Mouse (Mus musculus) C2C12 (cell line): ENCODE data around the gene Wfikkn1. TPM values are rescaled to one million over a fixed set of nuclear protein-coding genes. Genes with fewer than 3 reads are reported as not detected.

Experiments
- H3K27me3 ChIP-seq: one replicate; pipeline ENCODE4 v1.6.1; 2011; ENCODE audit not compliant: control insufficient read depth, insufficient read depth, insufficient read length
- H3K36me3 ChIP-seq: one replicate; pipeline ENCODE4 v1.6.1; 2011; ENCODE audit not compliant: control insufficient read depth, insufficient read depth
- H3K4me3 ChIP-seq: one replicate; pipeline ENCODE4 v1.5.1; 2011; ENCODE audit warnings: mild to moderate bottlenecking, control low read depth; ENCODE audit not compliant: poor library complexity, insufficient read depth, severe bottlenecking
- H3K79me2 ChIP-seq: one replicate; pipeline ENCODE4 v1.6.1; 2011; ENCODE audit not compliant: control insufficient read depth, insufficient read depth
- H3K79me3 ChIP-seq: one replicate; pipeline ENCODE4 v1.6.1; 2011; ENCODE audit warnings: low read depth, control low read depth
- H3ac ChIP-seq: one replicate; pipeline ENCODE3; 2011; ENCODE audit warnings: low read depth; ENCODE audit not compliant: control insufficient read depth, insufficient read length
- CEBPB ChIP-seq: IDR thresholded peaks from one replicate; pipeline ENCODE4 v1.6.1; 2011; ENCODE audit warnings: low read depth, mild to moderate bottlenecking, control low read depth, moderate library complexity
- CTCF ChIP-seq: IDR thresholded peaks from one replicate; pipeline ENCODE4 v1.5.1; 2011; ENCODE audit not compliant: control insufficient read depth, insufficient read depth, insufficient read length
- FOSL1 ChIP-seq: IDR thresholded peaks from one replicate; pipeline ENCODE4 v1.8.0; 2011; ENCODE audit warnings: mild to moderate bottlenecking, low read length; ENCODE audit not compliant: poor library complexity, insufficient read depth, severe bottlenecking
- MAX ChIP-seq: IDR thresholded peaks from one replicate; pipeline ENCODE4 v1.6.1; 2011; ENCODE audit warnings: mild to moderate bottlenecking, control low read depth
- MYOD1 ChIP-seq: IDR thresholded peaks from one replicate; pipeline ENCODE4 v1.6.1; 2011; ENCODE audit warnings: low read depth; ENCODE audit not compliant: control insufficient read depth, insufficient read length
- MYOG ChIP-seq: IDR thresholded peaks from one replicate; pipeline ENCODE4 v1.6.1; 2011; ENCODE audit not compliant: control insufficient read depth, insufficient read length; ENCODE audit errors: extremely low read depth
- USF1 ChIP-seq: IDR thresholded peaks from one replicate; pipeline ENCODE4 v1.6.1; 2011; ENCODE audit warnings: low read depth, mild to moderate bottlenecking, control low read depth, moderate library complexity
- polyA plus RNA-seq: library from polyadenylated mRNA; unstranded; fragments of >200 nt; fragmentation: generic; extraction: Trizol; gene quantifications from one replicate; pipeline ENCODE4 v1.2.1, GENCODE M21; 2012; ENCODE audit warnings: missing spikeins

The Wfikkn1 gene
- polyA plus RNA-seq, 1 experiment, result 0.34 TPM

DNA sequence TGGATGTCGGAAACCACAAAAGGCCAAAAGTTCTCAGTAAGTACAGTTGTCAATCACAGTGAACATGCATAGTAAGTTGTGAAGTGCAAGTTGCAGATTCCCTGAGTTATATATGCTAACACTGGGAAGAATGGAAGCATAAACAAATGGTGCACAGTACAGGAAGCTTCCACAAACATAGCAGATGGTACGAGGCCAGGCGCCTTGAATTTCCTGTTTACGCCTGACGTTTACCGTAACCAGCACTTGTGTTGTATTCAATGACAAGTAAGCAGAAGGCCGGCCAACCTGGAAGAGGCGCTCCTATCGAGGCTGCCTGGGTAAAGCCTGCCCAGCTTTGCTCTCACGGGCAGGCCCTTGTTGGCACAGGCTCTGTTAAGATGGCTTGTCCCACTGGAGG lies 6.8 kb upstream of the Wfikkn1 start:
- no peak overlapping the region for H3ac ChIP-seq
- no peaks in the 10 kb centered on the region for H3K79me2 ChIP-seq
- peaks cover 8% of the 10 kb centered on the region for H3K36me3 ChIP-seq
- H3K4me3 ChIP-seq, result no peak overlapping the region
- H3K27me3 ChIP-seq, result no peaks in the 10 kb centered on the region
- no peaks in the 10 kb centered on the region for H3K79me3 ChIP-seq
- no peak for TF ChIP-seq CTCF
- TF ChIP-seq CEBPB, result no peak

DNA sequence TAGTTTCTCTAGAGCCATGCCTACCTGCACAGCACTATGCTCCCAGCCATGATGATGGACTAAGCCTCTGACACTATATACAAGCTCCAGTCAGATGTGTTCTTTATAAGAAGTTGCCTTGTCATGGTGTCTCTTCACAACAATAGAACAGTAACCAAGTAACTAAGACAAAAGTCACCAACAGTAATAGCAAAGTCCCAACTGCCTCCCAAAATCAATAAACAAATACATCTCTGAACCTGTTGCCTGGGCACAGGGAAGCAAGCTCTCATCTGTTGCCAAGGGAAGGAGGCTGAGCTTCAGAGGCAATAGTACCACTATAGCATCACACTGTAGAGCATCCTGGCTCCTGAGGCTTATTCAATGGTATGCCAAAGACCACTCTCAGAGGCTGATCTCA lies 6.1 kb upstream of the Wfikkn1 start:
- TF ChIP-seq FOSL1 (no peak), MYOD1 (no peak), CEBPB (no peak), MYOG (no peak), USF1 (no peak), CTCF (no peak), MAX (no peak)
- Histone ChIP-seq H3K4me3 (no peak overlapping the region), H3ac (no peak overlapping the region), H3K79me2 (no peaks in the 10 kb centered on the region), H3K79me3 (no peaks in the 10 kb centered on the region), H3K27me3 (no peaks in the 10 kb centered on the region), H3K36me3 (peaks cover 8% of the 10 kb centered on the region)

DNA sequence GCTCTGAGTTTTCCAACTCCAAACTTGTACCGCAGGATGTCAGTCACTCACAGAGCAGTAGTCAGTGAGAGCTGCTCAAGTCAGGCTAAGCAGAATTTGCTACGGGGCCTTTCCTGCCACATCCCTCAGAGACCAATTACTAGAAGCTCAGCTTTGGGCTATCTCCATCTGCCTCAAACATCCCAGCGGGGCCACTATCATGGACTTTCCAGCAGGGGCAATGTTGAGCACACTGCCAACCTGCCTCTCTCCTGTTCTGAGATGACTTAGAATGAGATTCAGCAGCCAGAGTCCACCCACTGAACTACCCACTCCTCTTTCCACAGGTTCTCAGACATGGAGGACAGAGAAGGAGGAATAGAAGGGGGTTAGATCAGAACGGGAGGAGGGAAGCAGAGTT lies 5.0 kb upstream of the Wfikkn1 start:
- H3K4me3 ChIP-seq, result no peak overlapping the region
- H3K79me3 ChIP-seq, result no peaks in the 10 kb centered on the region
- no peaks in the 10 kb centered on the region for H3K27me3 ChIP-seq
- no peak for TF ChIP-seq CTCF
- no peak for TF ChIP-seq MYOG
- TF ChIP-seq MYOD1, result no peak
- TF ChIP-seq FOSL1, result no peak
- no peak for TF ChIP-seq MAX
- TF ChIP-seq USF1, result no peak
- TF ChIP-seq CEBPB, result no peak
- no peak overlapping the region for H3ac ChIP-seq
- peaks cover 13% of the 10 kb centered on the region for H3K36me3 ChIP-seq
- no peaks in the 10 kb centered on the region for H3K79me2 ChIP-seq

DNA sequence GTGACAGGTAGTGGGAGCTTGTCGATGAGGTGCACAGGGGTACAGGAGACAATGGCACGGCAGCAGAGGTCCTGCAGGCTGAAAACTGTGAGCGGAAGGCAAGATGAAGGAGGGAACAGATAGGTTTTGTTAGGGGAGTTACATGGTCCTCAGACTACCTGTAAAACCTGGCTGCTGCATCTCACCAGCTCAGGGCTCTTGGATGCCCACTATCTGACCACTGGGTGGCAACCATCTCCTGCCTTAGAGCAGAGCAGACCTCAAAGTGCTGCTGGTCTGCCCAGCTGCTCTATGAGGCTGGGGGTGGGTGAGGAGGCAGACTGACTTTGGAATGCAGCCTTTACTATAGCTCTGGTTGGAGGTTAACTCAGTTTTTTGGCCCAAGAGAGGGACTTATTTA lies 3.2 kb upstream of the Wfikkn1 start:
- TF ChIP-seq USF1 (no peak), MAX (no peak), MYOD1 (no peak), MYOG (no peak), CTCF (no peak), FOSL1 (no peak), CEBPB (no peak)
- Histone ChIP-seq H3K79me3 (no peaks in the 10 kb centered on the region), H3K79me2 (no peaks in the 10 kb centered on the region), H3K27me3 (no peaks in the 10 kb centered on the region), H3K36me3 (peaks cover 13% of the 10 kb centered on the region), H3ac (no peak overlapping the region), H3K4me3 (no peak overlapping the region)

DNA sequence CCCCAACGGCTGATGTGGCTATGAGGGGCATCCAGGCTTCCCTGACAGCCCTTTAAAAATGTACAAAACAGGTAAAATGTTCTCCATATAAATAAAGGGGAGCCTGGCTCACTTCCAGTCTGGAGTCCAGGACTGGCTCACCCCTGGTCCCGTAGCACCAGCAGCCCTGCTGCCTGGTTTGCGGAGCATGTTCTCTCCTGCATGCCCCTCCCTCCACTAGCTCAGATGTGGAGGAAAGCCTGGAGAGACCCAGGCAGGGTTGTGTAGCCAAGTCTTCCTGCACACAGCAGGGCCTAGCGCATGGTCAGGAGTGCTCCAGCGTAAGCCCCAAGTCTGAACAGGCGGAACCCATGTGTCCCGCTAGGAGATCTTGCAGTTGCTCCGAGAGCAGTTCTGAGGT lies 2.6 kb upstream of the Wfikkn1 start:
- Histone ChIP-seq H3K27me3 (no peaks in the 10 kb centered on the region), H3K79me2 (no peaks in the 10 kb centered on the region), H3K79me3 (no peaks in the 10 kb centered on the region), H3K4me3 (no peak overlapping the region), H3ac (no peak overlapping the region), H3K36me3 (peaks cover 16% of the 10 kb centered on the region)
- no peak for TF ChIP-seq MYOG
- no peak for TF ChIP-seq CTCF
- no peak for TF ChIP-seq CEBPB
- no peak for TF ChIP-seq FOSL1
- no peak for TF ChIP-seq MAX
- TF ChIP-seq MYOD1, result no peak
- no peak for TF ChIP-seq USF1

DNA sequence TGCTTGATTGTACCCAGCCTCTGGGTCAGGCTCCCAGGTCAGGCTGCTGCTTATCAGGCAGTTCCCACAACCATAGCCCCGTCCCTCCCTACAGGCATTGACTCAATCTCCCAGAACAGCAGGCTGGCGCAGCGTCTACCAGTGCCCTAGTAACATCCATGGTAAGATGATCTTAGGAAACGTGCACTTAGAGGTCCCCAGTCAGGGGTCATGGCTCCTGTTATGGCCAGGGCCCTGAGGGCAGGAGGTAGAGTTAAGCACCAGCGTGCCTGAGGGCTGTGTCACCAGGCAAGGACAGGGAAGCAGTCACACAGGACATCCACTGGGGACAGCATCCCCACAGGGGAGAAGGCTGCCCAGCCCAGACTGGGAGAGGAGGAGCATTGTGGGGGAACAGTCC lies 1.6 kb upstream of the Wfikkn1 start:
- Histone ChIP-seq H3K27me3 (no peaks in the 10 kb centered on the region), H3K36me3 (peaks cover 17% of the 10 kb centered on the region), H3ac (no peak overlapping the region), H3K4me3 (no peak overlapping the region), H3K79me3 (no peaks in the 10 kb centered on the region), H3K79me2 (no peaks in the 10 kb centered on the region)
- no peak for TF ChIP-seq FOSL1
- TF ChIP-seq MYOG, result no peak
- no peak for TF ChIP-seq USF1
- TF ChIP-seq MYOD1, result no peak
- TF ChIP-seq MAX, result no peak
- no peak for TF ChIP-seq CEBPB
